Mouse (Mus musculus) forebrain, embryonic 13.5 days (tissue): ENCODE data around the gene Abhd15. TPM values are rescaled to one million over a fixed set of nuclear protein-coding genes. Genes with fewer than 3 reads are reported as not detected.

Experiments
- ATAC-seq: fragments of 200-750 bp; cut with Nextera tagmentation; 2 replicates; pipeline ENCODE4 v1.8.0; 2017
- H3K27ac ChIP-seq: fragments of 300-500 bp; sonication (generic); 2 replicates; pipeline ENCODE4 v1.5.1; 2015; ENCODE audit warnings: inconsistent platforms, mild to moderate bottlenecking, moderate library complexity
- H3K27me3 ChIP-seq: fragments of 300-500 bp; sonication (generic); 2 replicates; pipeline ENCODE4 v1.6.1; 2015; ENCODE audit warnings: mild to moderate bottlenecking, inconsistent platforms
- H3K36me3 ChIP-seq: fragments of 300-500 bp; sonication (generic); 2 replicates; pipeline ENCODE4 v1.6.1; 2015; ENCODE audit warnings: mild to moderate bottlenecking, inconsistent platforms; ENCODE audit not compliant: poor library complexity, severe bottlenecking
- H3K4me1 ChIP-seq: fragments of 300-500 bp; sonication (generic); 2 replicates; pipeline ENCODE4 v1.6.1; 2015; ENCODE audit warnings: inconsistent platforms
- H3K4me2 ChIP-seq: fragments of 300-500 bp; sonication (generic); 2 replicates; pipeline ENCODE4 v1.6.1; 2015; ENCODE audit warnings: inconsistent platforms, mild to moderate bottlenecking, moderate library complexity
- H3K4me3 ChIP-seq: fragments of 300-500 bp; sonication (generic); 2 replicates; pipeline ENCODE4 v1.5.1; 2015; ENCODE audit warnings: mild to moderate bottlenecking, inconsistent platforms
- H3K9ac ChIP-seq: fragments of 300-500 bp; sonication (generic); 2 replicates; pipeline ENCODE4 v1.6.1; 2015; ENCODE audit warnings: mild to moderate bottlenecking, inconsistent platforms
- H3K9me3 ChIP-seq: fragments of 300-500 bp; sonication (generic); replicated peaks from 2 replicates; pipeline ENCODE4 v1.6.1; 2016; ENCODE audit warnings: inconsistent platforms
- WGBS: fragments of 180-500 bp; shearing (Covaris S2); methylation state at CpG from one replicate; pipeline ENCODE4 v1.1.7; 2015; 5-methylcytosine and 5-hydroxymethylcytosine counted together
- polyA plus RNA-seq: library from polyadenylated mRNA; unstranded; fragments of >200 nt; fragmentation: Nextera tagmentation; extraction: Ambion mirVana; gene quantifications from 2 replicates; pipeline ENCODE4 v1.2.1, GENCODE M21; 2015

Abhd15 gene
- polyA plus RNA-seq, 1 experiment from 2014 or later = 3.0 TPM

DNA sequence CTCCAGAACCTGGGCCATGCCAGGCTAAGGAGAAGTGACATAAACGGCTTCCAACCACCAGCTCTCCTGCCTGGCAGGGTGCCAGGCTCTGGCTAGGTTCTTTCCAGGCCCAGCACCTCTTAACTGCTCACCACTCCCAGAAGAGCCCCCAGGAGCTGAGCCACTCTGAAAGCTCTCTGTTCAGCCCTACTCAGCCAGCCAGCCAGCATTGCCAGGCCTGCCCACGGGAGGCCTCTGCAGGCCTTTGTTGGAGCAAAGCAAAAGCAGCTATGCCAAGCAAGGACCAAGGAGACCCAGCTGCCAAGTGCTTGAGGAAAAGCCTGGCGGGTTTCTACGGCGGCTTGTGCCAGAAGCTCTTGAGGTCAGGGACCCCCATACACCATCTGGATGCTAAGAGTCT is 28.1 kb upstream of the Abhd15 start:
- peak overlapping the region; percentile 96 for H3K4me3 ChIP-seq
- H3K27ac ChIP-seq = peak overlapping the region; percentile 85
- peaks cover 4% of the 10 kb centered on the region; the same call in 1 of the 2 replicates for H3K36me3 ChIP-seq
- H3K27me3 ChIP-seq = no peaks in the 10 kb centered on the region
- peak; percentile 28; the same call in 1 of the 2 replicates for ATAC-seq
- 19% methylated on average over 5 of the region's 5 CpGs for WGBS
- H3K4me1 ChIP-seq = peaks cover 85% of the 10 kb centered on the region
- H3K9me3 ChIP-seq = no peaks in the 10 kb centered on the region
- peak overlapping the region; percentile 98 for H3K9ac ChIP-seq
- H3K4me2 ChIP-seq = peak overlapping the region; percentile 99

DNA sequence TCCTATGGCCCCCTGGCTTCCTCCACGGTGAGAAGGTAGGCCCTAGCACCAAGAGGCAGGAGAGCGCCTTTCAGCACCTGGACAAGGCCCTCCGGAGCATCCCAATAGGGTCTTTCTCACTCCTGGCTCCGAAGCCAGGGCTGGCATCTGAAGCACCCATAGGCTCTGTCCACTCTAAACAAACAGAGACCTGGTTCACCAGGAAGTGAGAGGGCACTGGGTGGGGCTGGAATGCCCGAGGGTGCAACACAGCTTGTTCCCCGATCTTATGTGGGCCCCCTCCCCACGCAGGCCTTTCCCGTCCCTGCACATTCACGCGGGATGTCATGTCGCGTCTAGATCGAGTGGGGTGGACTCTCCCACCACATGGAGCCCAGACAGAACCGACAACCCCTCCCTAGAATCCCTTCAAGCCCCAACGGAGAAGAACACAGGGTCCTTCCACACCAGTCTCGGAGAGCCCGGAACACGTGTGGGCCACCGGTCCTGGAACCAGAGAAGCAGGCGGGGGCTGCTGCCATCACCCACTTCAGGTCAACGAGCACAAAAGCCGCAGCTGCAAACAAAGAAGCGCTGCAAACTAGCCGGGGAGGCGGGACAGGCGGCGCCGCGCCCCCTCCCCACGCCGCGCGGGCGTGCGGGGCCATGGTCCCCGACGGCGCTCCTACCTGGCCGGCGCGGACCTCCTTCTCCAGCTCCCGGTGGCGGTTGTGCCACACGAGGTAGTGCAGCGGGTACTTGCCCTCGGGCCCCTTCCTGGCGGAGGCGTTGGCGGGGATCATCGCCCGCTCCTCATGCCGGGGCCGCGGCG is 25.9 kb upstream of the Abhd15 start:
- Histone ChIP-seq H3K4me1 (peaks cover 78% of the 10 kb centered on the region), H3K27me3 (no peaks in the 10 kb centered on the region), H3K9ac (peak overlapping the region; percentile 98), H3K9me3 (no peaks in the 10 kb centered on the region), H3K4me3 (peak overlapping the region; percentile 96), H3K27ac (peak overlapping the region; percentile 92), H3K36me3 (no peaks in the 10 kb centered on the region), H3K4me2 (peak overlapping the region; percentile 99)
- no peak for ATAC-seq
- 1% methylated on average over 54 of the region's 55 CpGs for WGBS

DNA sequence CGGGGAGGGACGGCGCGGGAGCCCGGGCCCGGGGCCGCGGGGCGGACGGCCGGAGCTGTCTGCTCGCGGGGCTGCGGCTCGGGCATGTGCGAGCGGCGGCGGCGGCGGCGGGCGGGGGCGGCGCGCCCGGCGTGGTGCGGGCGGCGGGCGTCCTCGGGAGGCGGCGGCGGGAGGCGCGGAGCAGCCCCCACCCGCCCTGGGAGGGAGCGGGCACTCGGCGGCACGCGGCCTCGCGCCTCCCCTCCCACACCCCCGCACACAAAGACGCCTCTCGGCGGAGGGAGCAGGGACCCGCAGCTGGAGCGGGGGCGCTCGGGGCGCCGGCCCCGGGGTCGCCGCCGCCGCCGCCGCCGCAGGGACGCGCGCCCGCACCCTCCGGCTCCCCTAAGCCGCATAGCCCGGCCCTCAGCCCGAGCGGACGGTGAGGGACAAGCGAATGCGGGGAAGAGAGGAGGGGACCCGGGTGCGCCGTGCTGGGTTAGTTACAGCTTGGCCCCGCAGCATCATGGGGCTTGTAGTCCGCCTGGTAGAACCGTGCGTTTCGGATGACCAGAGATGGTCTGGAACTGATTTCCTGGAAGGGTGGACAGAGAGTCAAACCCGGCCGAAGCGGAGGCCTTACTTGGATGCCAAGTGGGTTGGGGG is 25.2 kb upstream of the Abhd15 start, which contains the start of gene Ankrd13b:
Gene Ankrd13b (minus strand): TSS at position 88 of the 645 bp plus-strand sequence.
- Histone ChIP-seq H3K4me1 (peaks cover 82% of the 10 kb centered on the region), H3K9ac (peak within 1 kb of the TSS; percentile 98), H3K9me3 (no peaks in the 10 kb centered on the region), H3K4me2 (peak within 1 kb of the TSS; percentile 99), H3K4me3 (peak within 1 kb of the TSS; percentile 96), H3K27ac (peak within 1 kb of the TSS; percentile 92), H3K36me3 (no peaks in the 10 kb centered on the region), H3K27me3 (no peaks in the 10 kb centered on the region)
- ATAC-seq = peak; percentile 67
- WGBS = under 1% methylated on average over 41 of the region's 87 CpGs

DNA sequence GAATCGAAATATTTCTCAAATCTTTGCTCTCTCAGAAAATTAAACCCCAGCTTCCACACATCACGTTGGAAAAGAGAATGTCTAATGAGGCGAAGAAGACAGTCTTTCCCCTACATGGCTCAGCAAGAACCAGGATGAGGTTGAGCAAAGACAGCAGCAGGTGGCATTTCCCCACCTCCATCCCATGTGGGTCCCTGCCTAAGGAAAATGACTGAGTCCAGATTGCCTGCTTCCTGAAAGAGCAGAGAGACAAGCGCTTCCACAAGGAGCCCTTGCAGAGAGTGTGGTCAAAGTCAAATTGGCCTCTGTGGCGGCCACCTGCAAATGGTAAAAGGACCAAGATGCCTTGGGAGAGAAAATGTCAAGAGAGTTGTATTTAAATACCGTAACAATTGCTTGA is 24.5 kb upstream of the Abhd15 start:
- Histone ChIP-seq H3K4me1 (peaks cover 83% of the 10 kb centered on the region), H3K9me3 (no peaks in the 10 kb centered on the region), H3K4me3 (peak overlapping the region; percentile 96), H3K4me2 (peak overlapping the region; percentile 99), H3K9ac (peak overlapping the region; percentile 98; the same call in 1 of the 2 replicates), H3K36me3 (no peaks in the 10 kb centered on the region), H3K27me3 (no peaks in the 10 kb centered on the region), H3K27ac (peak overlapping the region; percentile 92; the same call in 1 of the 2 replicates)
- ATAC-seq = no peak
- 69% methylated on average over 6 of the region's 6 CpGs for WGBS

DNA sequence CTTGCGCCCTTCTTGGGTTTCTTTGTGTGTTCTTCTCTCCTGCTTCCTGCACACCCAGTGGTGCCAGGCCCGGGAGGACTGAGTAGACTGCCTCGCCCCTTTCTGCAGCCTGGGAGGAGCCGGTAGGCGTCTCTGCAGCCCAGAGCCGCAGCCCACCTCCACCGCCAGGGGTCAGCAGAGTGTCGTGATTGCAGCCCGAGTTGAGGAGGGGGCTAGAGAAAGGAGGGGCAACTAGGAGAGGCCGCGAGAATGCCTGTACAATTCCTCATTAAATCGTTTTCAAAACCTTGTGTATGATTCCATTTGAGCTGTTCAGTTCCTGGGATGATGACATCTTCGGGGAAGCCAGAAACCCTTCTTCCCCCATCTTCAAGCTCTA is 23.8 kb upstream of the Abhd15 start:
- H3K4me2 ChIP-seq = peak overlapping the region; percentile 99
- H3K36me3 ChIP-seq = no peaks in the 10 kb centered on the region
- under 1% methylated on average over 13 of the region's 13 CpGs for WGBS
- H3K27ac ChIP-seq = peak overlapping the region; percentile 83
- peak overlapping the region; percentile 98 for H3K9ac ChIP-seq
- no peaks in the 10 kb centered on the region for H3K27me3 ChIP-seq
- peak; percentile 75 for ATAC-seq
- peak overlapping the region; percentile 97 for H3K4me3 ChIP-seq
- peaks cover 83% of the 10 kb centered on the region for H3K4me1 ChIP-seq
- no peaks in the 10 kb centered on the region for H3K9me3 ChIP-seq

DNA sequence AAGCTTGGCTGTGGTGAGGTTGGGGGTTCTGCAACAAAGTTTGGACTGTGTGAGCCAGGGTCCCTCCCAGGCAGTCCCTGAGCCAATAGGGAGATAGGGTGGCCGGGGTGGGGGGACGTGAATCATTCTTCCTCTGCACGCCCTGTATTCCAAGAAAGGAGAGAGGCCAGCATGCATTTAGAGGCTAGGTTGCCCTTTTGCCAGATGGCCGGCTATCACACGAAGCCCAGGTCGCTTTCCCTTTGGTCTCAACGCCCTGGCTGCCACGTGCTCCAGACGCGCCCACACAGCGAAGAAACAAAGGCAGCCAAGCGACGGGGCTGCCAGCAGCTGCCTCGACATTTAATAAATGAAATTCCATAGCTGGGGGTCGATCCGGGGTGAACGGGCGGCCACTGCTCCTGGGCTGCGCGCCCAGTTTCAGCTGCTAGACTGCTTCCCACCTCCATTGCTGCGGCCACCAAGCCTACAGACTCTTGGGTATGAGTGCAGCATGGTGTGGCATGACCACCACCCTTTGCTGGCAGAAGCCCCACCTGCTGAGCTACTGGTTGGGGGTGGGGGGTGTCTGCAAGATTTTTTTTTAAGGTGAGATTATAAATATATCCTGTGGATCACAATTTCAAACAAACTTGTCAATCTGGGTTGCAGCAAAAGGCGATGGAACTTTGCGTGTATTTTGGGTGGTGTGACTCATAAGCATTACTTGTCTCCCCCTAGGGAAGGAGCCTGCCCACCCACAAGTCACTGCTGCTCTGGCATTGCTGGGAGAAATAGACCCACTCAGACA is 23.2 kb upstream of the Abhd15 start:
- Histone ChIP-seq H3K36me3 (no peaks in the 10 kb centered on the region), H3K27ac (peak overlapping the region; percentile 83), H3K4me2 (peak overlapping the region; percentile 99), H3K4me1 (peaks cover 77% of the 10 kb centered on the region), H3K9me3 (no peaks in the 10 kb centered on the region), H3K9ac (peak overlapping the region; percentile 98), H3K27me3 (no peaks in the 10 kb centered on the region), H3K4me3 (peak overlapping the region; percentile 97)
- 1% methylated on average over 23 of the region's 23 CpGs for WGBS
- peak; percentile 59 for ATAC-seq

DNA sequence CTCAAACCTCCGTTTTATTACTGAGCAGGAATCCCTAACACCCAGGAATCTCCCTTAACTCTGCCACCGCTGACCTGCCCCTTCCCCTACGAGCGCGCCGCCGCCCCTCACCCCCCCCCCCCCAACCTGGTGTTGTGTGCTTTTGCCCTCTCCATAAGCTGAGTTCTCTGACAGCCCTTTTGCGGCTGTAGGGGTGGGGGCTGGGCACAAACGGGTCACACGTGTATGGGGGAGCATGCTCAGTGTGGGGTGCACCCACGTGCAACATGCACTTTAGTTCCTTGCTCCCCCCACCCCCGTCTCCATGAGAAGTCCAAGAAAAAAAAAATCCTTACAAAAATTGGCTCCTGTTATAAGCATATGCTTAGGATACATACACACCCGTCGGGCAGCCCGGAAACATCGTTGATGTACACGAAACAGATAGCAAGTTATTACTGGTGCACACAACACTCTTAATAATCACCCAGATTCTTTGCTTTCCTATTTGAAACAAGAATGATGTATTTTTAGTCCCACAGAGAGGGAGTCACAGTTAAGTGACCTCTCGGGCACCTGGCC is 22.5 kb upstream of the Abhd15 start:
- no peak for ATAC-seq
- Histone ChIP-seq H3K4me3 (peak overlapping the region; percentile 97), H3K9ac (peak overlapping the region; percentile 98), H3K9me3 (no peaks in the 10 kb centered on the region), H3K27ac (peak overlapping the region; percentile 83), H3K4me2 (peak overlapping the region; percentile 99), H3K27me3 (no peaks in the 10 kb centered on the region), H3K4me1 (peaks cover 77% of the 10 kb centered on the region), H3K36me3 (no peaks in the 10 kb centered on the region)
- WGBS = under 1% methylated on average over 18 of the region's 18 CpGs

DNA sequence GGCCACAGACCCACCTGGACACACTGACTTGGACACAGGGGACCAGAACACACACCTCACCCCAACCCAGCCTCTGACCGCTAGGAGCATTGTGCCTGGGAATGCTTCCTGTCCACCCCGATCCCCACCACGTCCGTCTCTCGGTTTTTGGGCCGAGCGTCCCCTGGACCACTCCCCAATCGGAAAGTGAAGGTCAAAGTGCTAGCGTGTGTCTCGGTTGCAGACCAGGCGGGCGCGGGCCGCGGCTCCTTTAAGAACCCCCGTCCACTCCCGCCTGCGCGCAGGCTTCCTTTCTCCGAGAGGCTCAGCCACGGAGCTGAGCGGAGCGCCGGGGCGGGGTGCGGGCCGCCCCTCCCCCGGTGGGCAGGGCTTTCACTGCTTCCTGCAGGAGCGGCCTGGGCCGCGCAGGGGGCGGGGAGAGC is 22.0 kb upstream of the Abhd15 start:
- peak; percentile 76 for ATAC-seq
- WGBS = under 1% methylated on average over 28 of the region's 32 CpGs
- Histone ChIP-seq H3K27ac (peak overlapping the region; percentile 83), H3K36me3 (no peaks in the 10 kb centered on the region), H3K4me3 (peak overlapping the region; percentile 97), H3K9ac (peak overlapping the region; percentile 98), H3K27me3 (no peaks in the 10 kb centered on the region), H3K4me1 (peaks cover 77% of the 10 kb centered on the region), H3K9me3 (no peaks in the 10 kb centered on the region), H3K4me2 (peak overlapping the region; percentile 99)

DNA sequence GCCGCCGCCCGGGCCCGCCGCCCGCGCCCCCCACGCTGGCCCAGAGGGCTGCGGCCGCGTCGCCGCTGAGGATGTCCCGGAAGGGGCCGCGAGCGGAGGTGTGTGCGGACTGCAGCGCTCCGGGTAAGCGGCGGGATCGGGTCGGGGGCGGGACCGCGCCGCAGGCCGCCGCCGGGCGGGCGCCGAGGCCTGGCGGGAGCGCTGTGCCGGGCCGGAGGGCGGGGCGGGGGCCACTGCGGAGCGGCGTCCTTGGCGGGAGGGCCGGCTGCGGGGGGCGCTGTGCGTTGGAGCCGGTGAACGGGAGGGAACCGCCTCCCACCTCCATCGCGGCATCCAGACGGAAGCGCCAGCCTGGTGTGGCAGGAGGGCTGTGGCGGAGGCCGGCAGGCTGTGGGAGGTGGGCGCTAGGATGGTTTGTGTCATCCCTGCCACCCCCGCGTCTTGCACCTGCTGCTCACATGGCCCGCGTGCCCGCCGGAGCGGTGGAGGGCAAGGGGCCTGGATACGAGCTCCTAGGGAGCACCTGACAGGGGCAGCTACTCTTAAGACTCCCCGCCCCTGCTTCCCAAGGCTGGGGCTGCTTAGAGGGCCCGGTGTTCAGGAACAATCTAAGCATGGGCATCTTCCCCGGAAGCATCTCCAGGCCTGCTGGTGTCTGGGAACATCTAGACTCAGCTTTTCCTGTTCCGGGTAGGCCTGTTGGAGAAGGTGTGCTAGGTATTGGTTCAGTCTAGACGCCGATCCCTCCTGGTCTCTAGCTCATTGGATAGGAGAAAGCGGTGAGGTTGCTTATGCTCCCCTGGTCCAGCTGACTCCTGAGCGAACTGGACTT is 21.2 kb upstream of the Abhd15 start, which contains the start of gene Git1:
Gene Git1 (plus strand): TSS at position 51 of the 832 bp plus-strand sequence.
- no peak for ATAC-seq
- Histone ChIP-seq H3K27ac (peak within 1 kb of the TSS; percentile 85), H3K9me3 (no peaks in the 10 kb centered on the region), H3K4me2 (peak within 1 kb of the TSS; percentile 99), H3K4me3 (peak within 1 kb of the TSS; percentile 97), H3K4me1 (peaks cover 76% of the 10 kb centered on the region), H3K9ac (peak within 1 kb of the TSS; percentile 98), H3K36me3 (0 out of 2 replicates have a peak, but pooled peaks cover 3% of the 10 kb centered on the region), H3K27me3 (no peaks in the 10 kb centered on the region)
- WGBS = 1% methylated on average over 29 of the region's 74 CpGs

DNA sequence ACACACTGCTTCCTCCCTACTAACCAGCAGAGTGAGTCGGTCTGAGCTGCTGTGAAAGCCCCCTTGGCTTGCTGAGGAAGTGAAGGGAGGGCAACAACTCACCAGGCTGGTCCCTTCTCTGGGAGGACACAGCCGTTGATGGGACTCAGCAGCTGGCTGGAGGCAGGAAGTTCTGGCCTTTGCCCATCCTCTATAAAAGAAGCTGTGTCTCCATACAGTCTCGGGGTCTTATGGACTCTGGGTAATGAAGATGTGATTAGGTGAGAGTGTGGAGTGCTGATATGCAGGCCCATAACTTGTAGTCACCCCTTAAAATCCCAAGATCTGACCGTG is 20.6 kb upstream of the Abhd15 start:
- peak overlapping the region; percentile 99 for H3K4me2 ChIP-seq
- WGBS = 35% methylated on average over 4 of the region's 4 CpGs
- H3K36me3 ChIP-seq = peaks cover 8% of the 10 kb centered on the region
- H3K27ac ChIP-seq = peak overlapping the region; percentile 85
- peak overlapping the region; percentile 97 for H3K4me3 ChIP-seq
- H3K4me1 ChIP-seq = peaks cover 73% of the 10 kb centered on the region
- H3K9me3 ChIP-seq = no peaks in the 10 kb centered on the region
- ATAC-seq = no peak
- peak overlapping the region; percentile 98 for H3K9ac ChIP-seq
- no peaks in the 10 kb centered on the region for H3K27me3 ChIP-seq

DNA sequence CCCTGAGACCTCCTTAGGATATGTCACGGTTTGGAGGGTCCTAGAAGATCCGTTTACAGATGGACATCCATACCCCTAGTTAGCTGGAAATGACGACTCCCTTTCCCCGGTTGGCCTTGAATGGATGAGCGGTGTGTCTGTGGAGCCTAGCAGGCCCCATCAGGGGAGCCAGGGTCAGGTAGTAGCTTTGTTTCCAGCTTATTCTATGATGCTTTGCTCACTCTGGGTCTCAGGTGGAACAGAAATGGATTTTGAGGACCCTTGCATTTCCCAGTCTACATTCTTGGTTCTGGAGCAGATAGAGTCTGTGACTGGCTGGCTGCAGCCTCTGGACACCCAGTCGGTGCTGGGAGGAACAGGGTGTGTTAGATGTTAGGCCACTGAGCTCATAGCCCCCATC is 20.1 kb upstream of the Abhd15 start:
- H3K27ac ChIP-seq = 0 out of 2 replicates have a peak overlapping the region, but pooled peaks have one; percentile 15
- WGBS = 77% methylated on average over 6 of the region's 6 CpGs

More for the DNA sequence above, 20.1 kb upstream of the Abhd15 start:
- Histone ChIP-seq H3K9ac (peak overlapping the region; percentile 98), H3K27me3 (no peaks in the 10 kb centered on the region), H3K4me3 (peak overlapping the region; percentile 97), H3K4me1 (peaks cover 73% of the 10 kb centered on the region), H3K9me3 (no peaks in the 10 kb centered on the region), H3K4me2 (peak overlapping the region; percentile 99), H3K36me3 (peaks cover 13% of the 10 kb centered on the region)
- ATAC-seq = no peak
